Mouse (Mus musculus) liver, postnatal 0 days (tissue): Measurements from ENCODE around the gene Ubash3b. TPM values are rescaled to one million over a fixed set of nuclear protein-coding genes. Genes with fewer than 3 reads are reported as not detected.

Experiments
- ATAC-seq: fragments of 200-750 bp; cut with Nextera tagmentation; 2 replicates; pipeline ENCODE4 v1.8.0; 2017; ENCODE audit warnings: mild to moderate bottlenecking, moderate library complexity
- DNase-seq: peaks from one replicate; pipeline ENCODE4 v3.0.0-alpha.2; 2016
- H3K27ac ChIP-seq: fragments of 300-500 bp; sonication (generic); 2 replicates; pipeline ENCODE4 v1.5.1; 2014; ENCODE audit warnings: antibody characterized with exemption, moderate library complexity, mild to moderate bottlenecking, low read depth
- H3K27me3 ChIP-seq: fragments of 300-500 bp; sonication (generic); 2 replicates; pipeline ENCODE4 v1.6.1; 2014; ENCODE audit warnings: low read length, control low read depth, mixed read lengths; ENCODE audit not compliant: insufficient read depth
- H3K36me3 ChIP-seq: fragments of 300-500 bp; sonication (generic); replicated peaks from 2 replicates; pipeline ENCODE4 v1.6.1; 2014; ENCODE audit warnings: mild to moderate bottlenecking, control low read depth, low read length, moderate library complexity, mixed read lengths; ENCODE audit not compliant: insufficient read depth
- H3K4me1 ChIP-seq: fragments of 300-500 bp; sonication (generic); 2 replicates; pipeline ENCODE4 v1.6.1; 2014; ENCODE audit warnings: antibody characterized with exemption, mild to moderate bottlenecking, control low read depth; ENCODE audit not compliant: insufficient read depth
- H3K4me2 ChIP-seq: fragments of 300-500 bp; sonication (generic); 2 replicates; pipeline ENCODE4 v1.6.1; 2014; ENCODE audit warnings: low read depth, mild to moderate bottlenecking, low read length, moderate library complexity, mixed read lengths
- H3K4me3 ChIP-seq: fragments of 300-500 bp; sonication (generic); 2 replicates; pipeline ENCODE4 v1.5.1; 2014; ENCODE audit warnings: low read depth, low read length
- H3K9ac ChIP-seq: fragments of 300-500 bp; sonication (generic); replicated peaks from 2 replicates; pipeline ENCODE4 v1.6.1; 2014; ENCODE audit warnings: mild to moderate bottlenecking, moderate library complexity
- H3K9me3 ChIP-seq: fragments of 300-500 bp; sonication (generic); 2 replicates; pipeline ENCODE4 v1.6.1; 2016; ENCODE audit warnings: mild to moderate bottlenecking, control low read depth, low read length, mixed read lengths
- CTCF ChIP-seq: sonication (generic); IDR thresholded peaks from 2 replicates; pipeline ENCODE4 v1.5.1; 2016; ENCODE audit warnings: antibody characterized with exemption, low read depth
- EP300 ChIP-seq: IDR thresholded peaks from 2 replicates; pipeline ENCODE4 v1.6.1; 2016; ENCODE audit warnings: antibody characterized with exemption, low read depth, mild to moderate bottlenecking
- WGBS: fragments of 180-500 bp; shearing (Covaris S2); extraction: QIAGEN DNeasy Blood & Tissue Kit; methylation state at CpG from one replicate; pipeline ENCODE4 v1.1.7; 2014; ENCODE audit not compliant: insufficient replicate concordance; 5-methylcytosine and 5-hydroxymethylcytosine counted together
- polyA plus RNA-seq: library from polyadenylated mRNA; unstranded; fragments of >200 nt; fragmentation: Nextera tagmentation; extraction: Ambion mirVana; gene quantifications from 2 replicates; pipeline ENCODE4 v1.2.1, GENCODE M21; 2015

The Ubash3b gene
- polyA plus RNA-seq, 1 experiment from 2014 or later, result 6.6 TPM

DNA sequence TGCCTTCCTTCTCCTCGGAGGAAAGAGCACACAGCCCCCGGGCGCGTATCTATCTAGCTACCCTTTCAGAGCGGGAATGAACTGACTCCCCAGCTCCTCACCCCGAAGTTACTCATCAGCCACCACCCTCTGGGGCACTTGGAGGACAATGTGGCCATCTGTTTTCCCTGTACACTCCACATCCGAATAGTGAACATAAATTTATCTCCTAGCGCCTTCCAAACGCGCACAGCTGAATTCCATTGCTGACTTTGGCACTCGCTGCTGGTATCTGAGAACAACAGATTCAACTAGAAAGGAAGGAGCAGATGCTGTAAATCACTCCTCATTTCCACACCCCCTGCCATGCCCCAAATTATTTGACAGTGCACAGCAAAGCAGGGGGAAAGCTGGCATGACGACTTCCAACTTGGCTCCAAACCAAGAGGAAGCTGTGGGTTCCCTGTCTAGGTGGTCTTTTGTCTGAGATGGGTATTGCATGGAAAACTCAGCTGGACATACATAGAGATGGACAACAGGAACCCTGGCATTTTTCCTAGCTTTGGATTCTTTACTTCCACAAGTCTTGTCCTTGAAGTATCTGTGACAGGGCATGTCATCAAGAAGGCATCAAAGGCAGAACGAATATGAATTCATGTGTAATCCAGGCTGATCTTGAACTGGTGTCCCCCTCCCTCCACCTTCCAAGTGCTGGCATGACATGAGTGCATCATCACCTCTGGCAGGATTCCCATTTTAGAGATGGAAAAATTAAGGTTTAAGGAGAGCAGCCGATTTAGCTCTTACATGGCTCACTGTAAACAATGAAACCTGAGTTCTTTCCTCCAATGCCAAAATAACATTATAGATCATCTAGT, 52.9 kb downstream of the Ubash3b start:
- Histone ChIP-seq H3K36me3 (no peaks in the 10 kb centered on the region), H3K9me3 (no peaks in the 10 kb centered on the region), H3K27ac (no peak overlapping the region), H3K27me3 (no peaks in the 10 kb centered on the region), H3K4me1 (peaks cover 17% of the 10 kb centered on the region), H3K9ac (no peak overlapping the region), H3K4me3 (no peak overlapping the region), H3K4me2 (no peak overlapping the region)
- no peak for DNase-seq
- TF ChIP-seq CTCF, result no peak
- no peak for TF ChIP-seq EP300
- WGBS, result 40% methylated on average over 14 of the region's 14 CpGs
- ATAC-seq, result no peak

DNA sequence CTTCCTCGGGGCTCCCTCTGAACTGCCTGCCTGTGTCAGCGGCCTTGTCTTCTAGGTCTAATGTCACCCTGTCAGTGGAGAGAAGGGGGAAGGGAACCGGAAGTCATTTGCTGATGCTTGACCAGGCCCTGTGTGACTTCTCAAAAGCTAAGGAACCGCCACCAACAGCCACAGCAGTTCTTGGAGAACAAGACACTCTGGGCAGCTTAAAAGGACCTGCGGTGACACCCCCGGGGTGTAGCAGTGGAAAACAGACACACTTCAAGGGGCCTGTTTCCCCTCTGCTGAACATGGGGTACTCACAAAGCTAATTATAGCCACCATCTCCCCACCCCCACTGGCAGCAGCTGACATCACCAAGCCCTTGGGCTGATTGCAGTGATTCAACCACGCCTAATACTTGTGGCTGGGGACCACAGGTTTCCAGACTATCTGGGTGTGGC, 56.3 kb downstream of the Ubash3b start:
- no peaks in the 10 kb centered on the region for H3K27me3 ChIP-seq
- no peaks in the 10 kb centered on the region for H3K9me3 ChIP-seq
- peaks cover 23% of the 10 kb centered on the region for H3K4me1 ChIP-seq
- H3K27ac ChIP-seq, result peak overlapping the region; percentile 72
- H3K4me3 ChIP-seq, result no peak overlapping the region
- H3K9ac ChIP-seq, result no peak overlapping the region
- DNase-seq, result peak; percentile 50
- no peaks in the 10 kb centered on the region for H3K36me3 ChIP-seq
- 31% methylated on average over 7 of the region's 7 CpGs for WGBS
- ATAC-seq, result peak; percentile 67
- peak; percentile 8; the same call in 1 of the 2 replicates for TF ChIP-seq EP300
- no peak for TF ChIP-seq CTCF
- no peak overlapping the region for H3K4me2 ChIP-seq

DNA sequence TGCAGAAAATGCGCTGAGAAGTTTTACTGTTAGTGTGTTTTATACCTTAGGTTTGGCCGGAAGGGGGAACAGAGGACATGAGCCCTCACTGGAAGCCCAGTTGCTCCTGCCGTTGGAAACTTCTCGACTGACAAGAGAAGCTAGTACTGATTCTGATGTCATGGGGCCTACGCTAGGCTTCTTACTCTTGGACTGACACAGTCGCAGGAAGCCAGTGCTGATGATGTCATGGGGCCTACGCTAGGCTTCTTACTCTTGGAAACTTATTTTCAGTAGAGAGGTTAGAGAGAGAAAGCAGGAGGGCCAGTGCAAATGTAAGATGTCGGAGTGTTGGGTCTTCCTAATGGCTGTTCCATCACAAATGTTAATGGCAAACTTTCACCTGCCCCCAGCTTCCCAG, 57.8 kb downstream of the Ubash3b start:
- WGBS, result 85% methylated on average over 8 of the region's 8 CpGs
- no peaks in the 10 kb centered on the region for H3K36me3 ChIP-seq
- TF ChIP-seq EP300, result no peak
- TF ChIP-seq CTCF, result no peak

DNA sequence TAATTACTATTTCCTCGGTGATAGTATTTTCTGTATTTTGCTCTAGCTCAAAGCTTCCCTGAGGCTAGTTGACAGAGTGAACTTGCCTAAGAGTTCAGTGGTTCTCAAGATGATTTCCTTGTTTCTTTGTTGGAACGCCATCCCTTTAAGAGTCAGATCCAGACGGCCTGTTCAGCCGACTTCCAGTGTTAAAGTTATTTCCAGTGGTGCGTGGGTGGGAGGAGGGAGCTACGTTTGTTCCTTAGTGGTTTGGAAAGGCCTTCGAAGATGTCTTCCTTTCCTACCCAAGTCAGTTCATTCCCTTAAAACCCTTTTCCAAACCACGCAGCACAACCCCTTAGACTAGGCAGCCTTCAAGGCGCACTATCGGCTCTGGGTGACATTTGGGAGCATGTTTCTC, 58.9 kb downstream of the Ubash3b start:
- H3K4me3 ChIP-seq, result no peak overlapping the region
- H3K36me3 ChIP-seq, result no peaks in the 10 kb centered on the region
- ATAC-seq (no peak), DNase-seq (no peak)
- no peaks in the 10 kb centered on the region for H3K9me3 ChIP-seq
- 79% methylated on average over 10 of the region's 10 CpGs for WGBS
- H3K4me2 ChIP-seq, result no peak overlapping the region
- H3K27ac ChIP-seq, result no peak overlapping the region
- H3K9ac ChIP-seq, result no peak overlapping the region
- TF ChIP-seq EP300, result no peak
- no peak for TF ChIP-seq CTCF
- no peaks in the 10 kb centered on the region for H3K27me3 ChIP-seq
- H3K4me1 ChIP-seq, result peaks cover 23% of the 10 kb centered on the region

More for the DNA sequence above, 57.8 kb downstream of the Ubash3b start:
- no peaks in the 10 kb centered on the region for H3K27me3 ChIP-seq
- no peak overlapping the region for H3K4me2 ChIP-seq
- DNase-seq (no peak), ATAC-seq (no peak)
- H3K9me3 ChIP-seq, result no peaks in the 10 kb centered on the region
- no peak overlapping the region for H3K4me3 ChIP-seq
- no peak overlapping the region for H3K9ac ChIP-seq
- no peak overlapping the region for H3K27ac ChIP-seq
- H3K4me1 ChIP-seq, result peaks cover 23% of the 10 kb centered on the region

DNA sequence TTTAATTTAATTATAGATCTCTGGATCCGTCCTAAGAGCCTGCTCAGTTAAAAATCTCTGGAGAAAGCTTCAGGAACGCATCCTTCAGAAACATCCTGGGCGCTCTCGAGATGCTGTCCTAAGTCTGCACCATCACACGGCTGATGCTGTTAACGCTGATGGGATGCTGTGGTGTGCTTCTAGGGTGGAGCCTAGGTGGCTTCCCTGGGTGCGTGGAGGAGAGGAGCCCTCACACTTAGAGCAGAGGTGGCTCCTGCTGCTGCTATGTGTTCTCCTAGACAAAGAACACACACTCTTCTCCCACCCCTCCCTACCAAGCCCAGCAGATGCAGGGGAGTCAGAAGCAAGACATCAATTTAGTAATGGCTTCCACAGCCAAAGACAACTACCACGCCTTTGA, 61.6 kb downstream of the Ubash3b start:
- Histone ChIP-seq H3K4me1 (peaks cover 8% of the 10 kb centered on the region), H3K9ac (no peak overlapping the region), H3K4me2 (no peak overlapping the region), H3K4me3 (no peak overlapping the region), H3K9me3 (no peaks in the 10 kb centered on the region), H3K36me3 (no peaks in the 10 kb centered on the region), H3K27me3 (no peaks in the 10 kb centered on the region), H3K27ac (no peak overlapping the region)
- WGBS, result 76% methylated on average over 8 of the region's 8 CpGs
- ATAC-seq (no peak), DNase-seq (no peak)
- TF ChIP-seq CTCF (no peak), EP300 (no peak)

DNA sequence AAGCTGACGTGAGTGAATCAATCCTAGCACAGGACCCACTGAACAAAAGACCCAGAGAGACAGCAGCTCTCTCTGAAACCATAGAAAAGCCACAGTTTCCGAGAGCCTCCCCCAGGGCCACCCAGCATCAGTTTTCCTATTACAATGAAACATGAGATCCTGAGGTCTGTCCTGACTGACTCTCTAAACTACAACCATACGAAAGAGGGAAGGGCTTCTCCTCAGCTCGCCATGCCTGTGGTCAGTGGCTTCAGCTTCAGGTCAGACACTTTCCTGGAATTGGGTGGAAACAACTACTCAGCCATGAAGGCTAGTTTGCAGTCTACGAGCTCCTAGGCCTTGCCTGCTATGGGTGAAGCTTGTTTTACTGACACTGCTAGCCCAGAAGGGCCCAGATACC, 62.4 kb downstream of the Ubash3b start:
- Histone ChIP-seq H3K4me2 (no peak overlapping the region), H3K9me3 (no peaks in the 10 kb centered on the region), H3K27ac (no peak overlapping the region), H3K4me3 (no peak overlapping the region), H3K27me3 (no peaks in the 10 kb centered on the region), H3K9ac (no peak overlapping the region), H3K36me3 (no peaks in the 10 kb centered on the region), H3K4me1 (peaks cover 6% of the 10 kb centered on the region)
- TF ChIP-seq EP300 (no peak), CTCF (no peak)
- ATAC-seq (no peak), DNase-seq (no peak)
- 62% methylated on average over 5 of the region's 5 CpGs for WGBS
